Mouse (Mus musculus): ENCODE results near the gene Fgf15.

The Fgf15 gene

GRCm38 (mm10) chr7:144931778-144932177 lies 35.4 kb downstream of the Fgf15 start:
- no peak for DNase-seq (ENCODE audit: low read depth, low spot score)

- DNase-seq (ENCODE audit: low read depth, low spot score): no peak
Measured at GRCm38 (mm10) chr7:144932389-144932937, 36.1 kb downstream of the Fgf15 start.

- DNase-seq (ENCODE audit: low read depth, low spot score): no peak
Measured at GRCm38 (mm10) chr7:144933336-144933735, 37.0 kb downstream of the Fgf15 start.

- DNase-seq (ENCODE audit: low read depth, low spot score): no peak
Measured at GRCm38 (mm10) chr7:144933796-144934195, 37.5 kb downstream of the Fgf15 start.

GRCm38 (mm10) chr7:144934901-144935300 lies 38.6 kb downstream of the Fgf15 start:
- no peak for DNase-seq (ENCODE audit: low read depth, low spot score)

- no peak for DNase-seq (ENCODE audit: low read depth, low spot score)
Measured at GRCm38 (mm10) chr7:144935563-144935962, 39.2 kb downstream of the Fgf15 start.

GRCm38 (mm10) chr7:144936311-144936880 lies 40.1 kb downstream of the Fgf15 start:
- DNase-seq (ENCODE audit: low read depth, low spot score): no peak

GRCm38 (mm10) chr7:144937490-144937889 lies 41.2 kb downstream of the Fgf15 start:
- no peak for DNase-seq (ENCODE audit: low read depth, low spot score)

GRCm38 (mm10) chr7:144937899-144938517 lies 41.7 kb downstream of the Fgf15 start:
- no peak for DNase-seq (ENCODE audit: low read depth, low spot score)

- no peak for DNase-seq (ENCODE audit: low read depth, low spot score)
Measured at GRCm38 (mm10) chr7:144938661-144939343, 42.5 kb downstream of the Fgf15 start.

GRCm38 (mm10) chr7:144939344-144940002 lies 43.1 kb downstream of the Fgf15 start, which contains the start of gene Ccnd1:
Gene Ccnd1 (minus strand): TSS chr7:144939925.
- DNase-seq (ENCODE audit: low read depth, low spot score): no peak

GRCm38 (mm10) chr7:144940003-144940571 lies 43.8 kb downstream of the Fgf15 start:
- no peak for DNase-seq (ENCODE audit: low read depth, low spot score)

- DNase-seq (ENCODE audit: low read depth, low spot score): no peak
Measured at GRCm38 (mm10) chr7:144940585-144940984, 44.3 kb downstream of the Fgf15 start.

GRCm38 (mm10) chr7:144941242-144941831 lies 45.0 kb downstream of the Fgf15 start:
- DNase-seq (ENCODE audit: low read depth, low spot score): no peak

GRCm38 (mm10) chr7:144942071-144942743 lies 45.9 kb downstream of the Fgf15 start:
- DNase-seq (ENCODE audit: low read depth, low spot score): no peak

GRCm38 (mm10) chr7:144942744-144943135 lies 46.4 kb downstream of the Fgf15 start:
- no peak for DNase-seq (ENCODE audit: low read depth, low spot score)

GRCm38 (mm10) chr7:144943254-144943653 lies 46.9 kb downstream of the Fgf15 start:
- no peak for DNase-seq (ENCODE audit: low read depth, low spot score)

Measured in telencephalon, adult 2 months (tissue).